Mouse (Mus musculus): ENCODE measurements around the gene Usp32. TPM values are rescaled to one million over a fixed set of nuclear protein-coding genes. Genes with fewer than 3 reads are reported as not detected.

The Usp32 gene
- polyA plus RNA-seq, 1 experiment from 2014 or later, result 4.2 TPM

DNA sequence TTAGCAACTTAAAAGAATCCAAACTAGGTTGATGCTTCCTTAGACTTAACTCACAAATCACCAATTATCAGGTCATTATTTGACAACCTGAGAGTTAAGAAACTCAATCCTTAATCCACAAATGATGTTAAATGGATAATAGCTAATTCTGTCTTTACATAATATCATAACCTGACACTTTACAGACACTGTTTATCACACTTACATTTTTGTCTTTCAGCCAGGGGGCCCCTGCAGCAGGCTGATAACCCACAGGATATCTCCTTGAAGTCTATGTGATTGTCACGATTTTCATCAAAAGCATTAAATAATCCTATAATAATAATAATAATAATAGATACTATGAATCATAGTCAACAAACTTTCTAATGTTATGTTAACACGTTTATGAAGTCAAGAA lies 84.4 kb downstream of the Usp32 start:
- no peak overlapping the region for H3K9ac ChIP-seq
- no peak overlapping the region for H3K4me3 ChIP-seq
- H3K27ac ChIP-seq, result no peak overlapping the region
- H3K4me1 ChIP-seq, result no peaks in the 10 kb centered on the region
- no peak for ATAC-seq (ENCODE audit: insufficient number of reproducible peaks, insufficient read depth, low FRiP score, low TSS enrichment, low read depth)
- no peak overlapping the region for H3K4me2 ChIP-seq
- no peaks in the 10 kb centered on the region for H3K9me3 ChIP-seq
- no peaks in the 10 kb centered on the region for H3K27me3 ChIP-seq
- H3K36me3 ChIP-seq, result peaks cover 3% of the 10 kb centered on the region; the same call in 1 of the 2 replicates
- 87% methylated on average over 2 of the region's 2 CpGs for WGBS

DNA sequence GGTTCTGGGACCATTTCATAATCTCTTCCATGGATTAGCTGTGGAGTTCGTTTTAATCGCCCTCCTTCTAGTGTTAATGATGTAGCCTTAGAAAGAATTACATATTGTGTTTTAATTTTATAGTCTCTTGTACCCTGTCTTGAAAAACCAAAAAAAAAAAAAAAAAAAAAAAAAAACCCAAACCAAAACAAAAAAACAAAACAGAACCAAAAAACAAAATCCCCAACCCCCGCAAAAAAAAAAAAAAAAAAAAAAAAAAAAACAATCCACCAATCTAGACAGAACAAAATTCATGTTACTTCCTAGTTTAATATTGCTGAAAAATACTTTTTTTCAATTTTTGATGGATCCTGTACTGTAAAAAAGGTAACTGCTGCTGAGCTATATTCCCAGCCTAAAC lies 100.7 kb downstream of the Usp32 start:
- Histone ChIP-seq H3K4me1 (no peaks in the 10 kb centered on the region), H3K36me3 (peaks cover 19% of the 10 kb centered on the region), H3K27ac (no peak overlapping the region), H3K9ac (no peak overlapping the region), H3K9me3 (no peaks in the 10 kb centered on the region), H3K4me3 (no peak overlapping the region), H3K27me3 (no peaks in the 10 kb centered on the region), H3K4me2 (no peak overlapping the region)
- 84% methylated on average over 3 of the region's 3 CpGs for WGBS
- no peak for ATAC-seq (ENCODE audit: insufficient number of reproducible peaks, insufficient read depth, low FRiP score, low TSS enrichment, low read depth)

DNA sequence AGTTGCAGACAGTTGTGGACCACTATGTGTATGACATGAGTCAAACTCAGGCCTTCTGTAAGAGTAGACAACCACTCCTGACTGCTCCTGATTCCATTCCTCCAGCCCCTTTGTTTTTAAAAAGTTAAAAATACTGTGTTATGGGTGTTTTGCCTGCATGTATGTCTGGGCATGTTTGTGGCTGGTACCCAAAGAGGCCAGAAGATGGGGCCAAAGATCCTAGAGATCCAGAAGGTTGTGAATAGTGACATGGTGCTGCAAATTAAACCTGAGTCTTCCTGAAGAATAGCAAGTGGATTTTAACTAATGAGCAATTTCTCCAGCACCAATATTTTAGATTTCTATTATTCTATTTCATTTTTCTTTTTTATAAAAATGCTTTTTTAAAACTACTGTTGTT lies 126.8 kb downstream of the Usp32 start:
- H3K27me3 ChIP-seq, result no peaks in the 10 kb centered on the region
- H3K4me3 ChIP-seq, result no peak overlapping the region
- no peaks in the 10 kb centered on the region for H3K4me1 ChIP-seq
- peaks cover 29% of the 10 kb centered on the region for H3K36me3 ChIP-seq
- no peak for ATAC-seq (ENCODE audit: insufficient number of reproducible peaks, insufficient read depth, low FRiP score, low TSS enrichment, low read depth)
- no peak overlapping the region for H3K27ac ChIP-seq
- no peak overlapping the region for H3K4me2 ChIP-seq
- H3K9ac ChIP-seq, result no peak overlapping the region
- H3K9me3 ChIP-seq, result no peaks in the 10 kb centered on the region

GRCm38 (mm10) chr11:85003566-85003965 lies 136.4 kb downstream of the Usp32 start:
- ATAC-seq (ENCODE audit: insufficient number of reproducible peaks, insufficient read depth, low FRiP score, low TSS enrichment, low read depth), result no peak
- Histone ChIP-seq H3K4me2 (no peak overlapping the region), H3K27me3 (no peaks in the 10 kb centered on the region), H3K9me3 (no peaks in the 10 kb centered on the region), H3K36me3 (peaks cover 42% of the 10 kb centered on the region), H3K9ac (no peak overlapping the region), H3K4me1 (no peaks in the 10 kb centered on the region), H3K4me3 (no peak overlapping the region), H3K27ac (no peak overlapping the region)
- 95% methylated on average over 3 of the region's 3 CpGs for whole genome bisulfite sequencing

- no peak for ATAC-seq (ENCODE audit: insufficient number of reproducible peaks, insufficient read depth, low FRiP score, low TSS enrichment, low read depth)
- 93% methylated on average over 1 of the region's 1 CpGs for WGBS
- H3K27ac ChIP-seq, result no peak overlapping the region
- no peaks in the 10 kb centered on the region for H3K9me3 ChIP-seq
- peaks cover 56% of the 10 kb centered on the region for H3K36me3 ChIP-seq
- no peak overlapping the region for H3K9ac ChIP-seq
- no peaks in the 10 kb centered on the region for H3K4me1 ChIP-seq
- no peak overlapping the region for H3K4me2 ChIP-seq
- H3K4me3 ChIP-seq, result no peak overlapping the region
- H3K27me3 ChIP-seq, result no peaks in the 10 kb centered on the region
Measured at GRCm38 (mm10) chr11:84995241-84995640, 144.7 kb downstream of the Usp32 start.

GRCm38 (mm10) chr11:84992996-84993395 lies 147.0 kb downstream of the Usp32 start:
- Histone ChIP-seq H3K4me1 (no peaks in the 10 kb centered on the region), H3K4me3 (no peak overlapping the region), H3K9ac (no peak overlapping the region), H3K9me3 (no peaks in the 10 kb centered on the region), H3K4me2 (no peak overlapping the region), H3K27ac (no peak overlapping the region), H3K36me3 (peaks cover 56% of the 10 kb centered on the region), H3K27me3 (no peaks in the 10 kb centered on the region)
- 93% methylated on average over 1 of the region's 1 CpGs for WGBS
- ATAC-seq (ENCODE audit: insufficient number of reproducible peaks, insufficient read depth, low FRiP score, low TSS enrichment, low read depth), result no peak

GRCm38 (mm10) chr11:84988341-84988919 lies 151.5 kb downstream of the Usp32 start:
- WGBS, result 91% methylated on average over 3 of the region's 3 CpGs
- Histone ChIP-seq H3K4me2 (no peak overlapping the region), H3K9ac (no peak overlapping the region), H3K27me3 (no peaks in the 10 kb centered on the region), H3K4me3 (no peak overlapping the region), H3K9me3 (no peaks in the 10 kb centered on the region), H3K36me3 (peaks cover 56% of the 10 kb centered on the region), H3K4me1 (no peaks in the 10 kb centered on the region), H3K27ac (no peak overlapping the region)
- ATAC-seq (ENCODE audit: insufficient number of reproducible peaks, insufficient read depth, low FRiP score, low TSS enrichment, low read depth), result no peak

DNA sequence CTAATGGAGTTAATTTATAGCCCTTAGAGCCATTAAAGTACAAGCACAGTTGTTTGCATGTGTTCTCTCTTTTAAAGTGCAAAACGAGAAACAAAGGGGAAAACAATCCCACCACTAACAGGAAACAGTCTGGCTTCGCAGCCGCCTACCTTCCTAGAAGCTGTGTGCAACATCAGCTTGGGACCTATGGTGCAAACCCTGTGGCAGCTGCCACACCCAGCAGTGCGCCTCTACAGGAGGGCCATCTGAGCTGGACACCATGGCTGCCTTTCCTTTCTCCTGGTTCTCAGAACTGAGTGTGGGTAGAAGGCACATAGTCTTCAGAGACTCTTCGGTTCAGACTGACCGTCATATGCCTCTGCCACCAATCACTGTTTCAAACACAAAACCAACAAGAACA lies 154.5 kb downstream of the Usp32 start:
- H3K4me1 ChIP-seq, result no peaks in the 10 kb centered on the region
- no peak overlapping the region for H3K27ac ChIP-seq
- ATAC-seq (ENCODE audit: insufficient number of reproducible peaks, insufficient read depth, low FRiP score, low TSS enrichment, low read depth), result no peak
- H3K4me3 ChIP-seq, result no peak overlapping the region
- no peaks in the 10 kb centered on the region for H3K27me3 ChIP-seq
- peaks cover 35% of the 10 kb centered on the region for H3K36me3 ChIP-seq
- 90% methylated on average over 6 of the region's 6 CpGs for WGBS
- H3K9ac ChIP-seq, result no peak overlapping the region
- no peaks in the 10 kb centered on the region for H3K9me3 ChIP-seq
- no peak overlapping the region for H3K4me2 ChIP-seq

DNA sequence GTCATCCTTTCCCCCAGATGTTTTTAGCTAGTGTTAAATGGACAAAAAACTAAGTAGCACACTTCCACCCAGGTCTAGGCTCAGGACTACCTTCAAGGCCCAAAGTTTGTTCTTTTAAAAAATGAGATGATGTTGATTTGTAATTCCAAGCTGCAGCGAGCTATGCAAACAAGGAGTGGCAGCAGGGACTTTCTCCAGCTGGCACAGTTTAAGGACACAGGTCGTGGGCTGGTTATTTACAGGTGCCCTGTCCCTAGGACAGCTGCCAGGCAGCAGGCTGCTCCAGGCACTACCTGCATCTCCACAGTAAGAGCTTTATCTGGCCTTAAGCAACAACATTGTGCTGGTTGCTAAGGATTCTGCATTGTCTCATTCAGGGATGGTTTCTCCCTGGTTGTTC lies 159.3 kb downstream of the Usp32 start:
- ATAC-seq (ENCODE audit: insufficient number of reproducible peaks, insufficient read depth, low FRiP score, low TSS enrichment, low read depth), result no peak

DNA sequence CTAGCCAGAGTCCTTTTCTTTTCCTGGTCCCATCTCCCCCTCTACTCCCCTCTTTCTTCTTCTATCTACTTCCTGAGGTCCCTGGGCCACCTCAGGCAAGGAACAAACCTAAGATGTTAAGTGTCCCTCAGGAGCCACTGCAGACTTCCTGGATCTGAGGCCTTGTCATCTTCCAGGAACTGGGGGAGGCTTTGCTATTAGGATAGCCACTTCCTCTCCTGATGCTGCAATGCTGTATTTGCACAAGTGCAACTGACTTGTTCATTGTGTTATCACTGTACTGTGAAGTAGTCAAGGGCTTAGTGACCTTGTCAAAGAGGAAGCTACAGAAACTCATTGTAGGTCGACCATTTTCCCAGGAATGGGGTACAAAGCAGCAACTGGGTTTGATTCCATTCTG lies 160.6 kb downstream of the Usp32 start:
- WGBS, result 54% methylated on average over 1 of the region's 1 CpGs
- no peak overlapping the region for H3K9ac ChIP-seq
- no peak overlapping the region for H3K4me2 ChIP-seq
- no peak for ATAC-seq (ENCODE audit: insufficient number of reproducible peaks, insufficient read depth, low FRiP score, low TSS enrichment, low read depth)
- H3K9me3 ChIP-seq, result no peaks in the 10 kb centered on the region
- H3K36me3 ChIP-seq, result peaks cover 8% of the 10 kb centered on the region
- H3K27me3 ChIP-seq, result no peaks in the 10 kb centered on the region
- H3K4me3 ChIP-seq, result no peak overlapping the region
- H3K4me1 ChIP-seq, result no peaks in the 10 kb centered on the region
- no peak overlapping the region for H3K27ac ChIP-seq

More for the DNA sequence above, 159.3 kb downstream of the Usp32 start:
- Histone ChIP-seq H3K4me1 (no peaks in the 10 kb centered on the region), H3K27ac (no peak overlapping the region), H3K36me3 (peaks cover 13% of the 10 kb centered on the region), H3K9ac (no peak overlapping the region), H3K4me2 (no peak overlapping the region), H3K9me3 (no peaks in the 10 kb centered on the region), H3K27me3 (no peaks in the 10 kb centered on the region), H3K4me3 (no peak overlapping the region)
- WGBS, result 71% methylated on average over 2 of the region's 2 CpGs

GRCm38 (mm10) chr11:84978113-84978512 lies 161.8 kb downstream of the Usp32 start:
- ATAC-seq (ENCODE audit: insufficient number of reproducible peaks, insufficient read depth, low FRiP score, low TSS enrichment, low read depth), result no peak
- 43% methylated on average over 2 of the region's 2 CpGs for WGBS

DNA sequence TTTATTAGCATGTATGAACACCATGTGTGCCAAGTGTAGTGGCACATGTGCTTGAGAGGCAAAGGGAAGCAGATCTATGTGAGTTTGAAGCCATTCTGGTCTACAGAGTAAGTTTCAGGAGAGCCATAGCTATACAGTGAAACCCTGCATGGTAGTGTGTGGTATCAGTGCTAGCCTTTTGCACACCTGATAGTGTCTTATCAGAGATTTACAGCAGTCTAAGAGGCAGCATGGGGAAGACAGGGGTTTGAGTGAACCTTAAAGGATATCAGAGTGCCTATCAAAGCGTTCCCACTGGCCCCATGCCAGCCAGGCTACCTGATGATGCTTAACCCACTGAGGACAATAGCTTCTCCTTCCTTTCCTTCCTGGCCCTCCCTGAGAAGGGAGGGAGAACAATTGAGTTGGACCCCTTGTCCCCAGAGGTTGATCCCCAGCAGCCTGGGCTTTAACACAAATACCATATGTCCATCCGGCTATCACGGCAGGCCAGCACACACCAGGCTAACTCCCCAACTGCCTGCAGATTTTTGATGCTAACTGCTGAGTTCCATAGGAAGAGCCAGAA lies 162.5 kb downstream of the Usp32 start:
- no peak overlapping the region for H3K27ac ChIP-seq
- no peak overlapping the region for H3K4me2 ChIP-seq
- H3K27me3 ChIP-seq, result no peaks in the 10 kb centered on the region
- H3K9me3 ChIP-seq, result no peaks in the 10 kb centered on the region
- WGBS, result 84% methylated on average over 3 of the region's 3 CpGs
- no peak overlapping the region for H3K9ac ChIP-seq
- no peak for ATAC-seq (ENCODE audit: insufficient number of reproducible peaks, insufficient read depth, low FRiP score, low TSS enrichment, low read depth)
- no peak overlapping the region for H3K4me3 ChIP-seq
- H3K4me1 ChIP-seq, result no peaks in the 10 kb centered on the region
- no peaks in the 10 kb centered on the region for H3K36me3 ChIP-seq

More at GRCm38 (mm10) chr11:84978113-84978512, 161.8 kb downstream of the Usp32 start:
- H3K27ac ChIP-seq, result no peak overlapping the region
- H3K4me2 ChIP-seq, result no peak overlapping the region
- no peak overlapping the region for H3K4me3 ChIP-seq
- H3K9me3 ChIP-seq, result no peaks in the 10 kb centered on the region
- H3K9ac ChIP-seq, result no peak overlapping the region
- H3K27me3 ChIP-seq, result no peaks in the 10 kb centered on the region
- no peaks in the 10 kb centered on the region for H3K4me1 ChIP-seq
- no peaks in the 10 kb centered on the region for H3K36me3 ChIP-seq
